Mouse (Mus musculus) hindbrain, embryonic 15.5 days (tissue): ENCODE measurements around the gene Hic2. TPM values are rescaled to one million over a fixed set of nuclear protein-coding genes. Genes with fewer than 3 reads are reported as not detected.
"Not testable (repeated sequence)": the region's sequence is repeated elsewhere in the genome, so short reads cannot be mapped to it uniquely, and the experiment has no call there.

Experiments used
- ATAC-seq: fragments of 200-750 bp; cut with Nextera tagmentation; 2 replicates; pipeline ENCODE4 v1.8.0; 2017; ENCODE audit warnings: low read depth, moderate number of reproducible peaks, moderate TSS enrichment; ENCODE audit not compliant: low FRiP score
- H3K27ac ChIP-seq: fragments of 300-500 bp; sonication (generic); replicated peaks from 2 replicates; pipeline ENCODE4 v1.5.1; 2015; ENCODE audit warnings: mild to moderate bottlenecking, inconsistent platforms
- H3K27me3 ChIP-seq: fragments of 300-500 bp; sonication (generic); 2 replicates; pipeline ENCODE4 v1.6.1; 2015; ENCODE audit warnings: control low read depth, inconsistent platforms
- H3K36me3 ChIP-seq: fragments of 300-500 bp; sonication (generic); 2 replicates; pipeline ENCODE4 v1.6.1; 2015; ENCODE audit warnings: control low read depth, inconsistent platforms
- H3K4me1 ChIP-seq: fragments of 300-500 bp; sonication (generic); replicated peaks from 2 replicates; pipeline ENCODE4 v1.6.1; 2015; ENCODE audit warnings: control low read depth, inconsistent platforms
- H3K4me2 ChIP-seq: fragments of 300-500 bp; sonication (generic); 2 replicates; pipeline ENCODE4 v1.6.1; 2015; ENCODE audit warnings: moderate library complexity, mild to moderate bottlenecking, inconsistent platforms
- H3K4me3 ChIP-seq: fragments of 300-500 bp; sonication (generic); 2 replicates; pipeline ENCODE4 v1.5.1; 2015; ENCODE audit warnings: mild to moderate bottlenecking, inconsistent platforms
- H3K9ac ChIP-seq: fragments of 300-500 bp; sonication (generic); 2 replicates; pipeline ENCODE4 v1.6.1; 2015; ENCODE audit warnings: inconsistent platforms
- H3K9me3 ChIP-seq: fragments of 300-500 bp; sonication (generic); 2 replicates; pipeline ENCODE4 v1.6.1; 2016; ENCODE audit warnings: control low read depth, inconsistent platforms
- WGBS: fragments of 180-500 bp; shearing (Covaris S2); methylation state at CpG from one replicate; pipeline ENCODE4 v1.1.7; 2015; 5-methylcytosine and 5-hydroxymethylcytosine counted together
- polyA plus RNA-seq: library from polyadenylated mRNA; unstranded; fragments of >200 nt; fragmentation: Nextera tagmentation; extraction: Ambion mirVana; gene quantifications from 2 replicates; pipeline ENCODE4 v1.2.1, GENCODE M21; 2015

The Hic2 gene
- polyA plus RNA-seq, 1 experiment from 2014 or later = 7.5 TPM

GRCm38 (mm10) chr16:17209981-17210838, 23.2 kb upstream of the Hic2 start:
- Histone ChIP-seq H3K9ac (peak overlapping the region; percentile 75), H3K4me1 (peaks cover 30% of the 10 kb centered on the region), H3K9me3 (no peaks in the 10 kb centered on the region), H3K36me3 (no peaks in the 10 kb centered on the region), H3K27me3 (no peaks in the 10 kb centered on the region), H3K4me2 (peak overlapping the region; percentile 98), H3K4me3 (peak overlapping the region; percentile 70), H3K27ac (peak overlapping the region; percentile 87)
- 6% methylated on average over 48 of the region's 48 CpGs for WGBS
- peak; percentile 76 for ATAC-seq

- no peaks in the 10 kb centered on the region for H3K9me3 ChIP-seq
- no peak for ATAC-seq
- H3K4me3 ChIP-seq = no peak overlapping the region
- 62% methylated on average over 8 of the region's 8 CpGs for WGBS
- no peaks in the 10 kb centered on the region for H3K4me1 ChIP-seq
- H3K9ac ChIP-seq = no peak overlapping the region
- H3K27ac ChIP-seq = no peak overlapping the region
- H3K27me3 ChIP-seq = no peaks in the 10 kb centered on the region
- no peak overlapping the region for H3K4me2 ChIP-seq
- no peaks in the 10 kb centered on the region for H3K36me3 ChIP-seq
Observed at GRCm38 (mm10) chr16:17216934-17217633, 16.3 kb upstream of the Hic2 start.

- Histone ChIP-seq H3K9me3 (no peaks in the 10 kb centered on the region), H3K4me3 (no peak overlapping the region), H3K36me3 (no peaks in the 10 kb centered on the region), H3K27me3 (no peaks in the 10 kb centered on the region), H3K9ac (no peak overlapping the region), H3K4me2 (no peak overlapping the region), H3K4me1 (no peaks in the 10 kb centered on the region), H3K27ac (no peak overlapping the region)
- ATAC-seq = no peak
- 51% methylated on average over 7 of the region's 7 CpGs for WGBS
Observed at GRCm38 (mm10) chr16:17220127-17220733, 13.1 kb upstream of the Hic2 start.

DNA sequence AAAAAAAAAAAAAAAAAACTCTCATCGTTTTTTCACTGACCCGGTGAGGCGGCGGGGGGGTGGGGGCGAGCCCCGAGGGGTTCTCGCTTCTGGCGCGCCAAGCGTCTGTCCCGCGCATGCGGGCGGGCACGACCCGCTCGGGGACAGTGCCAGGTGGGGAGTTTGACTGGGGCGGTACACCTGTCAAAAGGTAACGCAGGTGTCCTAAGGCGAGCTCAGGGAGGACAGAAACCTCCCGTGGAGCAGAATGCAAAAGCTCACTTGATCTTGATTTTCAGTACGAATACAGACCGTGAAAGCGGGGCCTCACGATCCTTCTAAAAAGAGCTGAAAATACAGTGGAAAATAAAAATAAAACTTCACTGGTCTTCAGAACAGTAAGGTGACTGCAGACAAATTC, 11.2 kb upstream of the Hic2 start:
- Histone ChIP-seq H3K4me1 (no peaks in the 10 kb centered on the region), H3K27ac (no peak overlapping the region), H3K9me3 (no peaks in the 10 kb centered on the region), H3K27me3 (no peaks in the 10 kb centered on the region), H3K4me3 (no peak overlapping the region), H3K4me2 (no peak overlapping the region), H3K9ac (no peak overlapping the region), H3K36me3 (no peaks in the 10 kb centered on the region)
- 30% methylated on average over 25 of the region's 25 CpGs for WGBS
- peak; percentile 100 for ATAC-seq

DNA sequence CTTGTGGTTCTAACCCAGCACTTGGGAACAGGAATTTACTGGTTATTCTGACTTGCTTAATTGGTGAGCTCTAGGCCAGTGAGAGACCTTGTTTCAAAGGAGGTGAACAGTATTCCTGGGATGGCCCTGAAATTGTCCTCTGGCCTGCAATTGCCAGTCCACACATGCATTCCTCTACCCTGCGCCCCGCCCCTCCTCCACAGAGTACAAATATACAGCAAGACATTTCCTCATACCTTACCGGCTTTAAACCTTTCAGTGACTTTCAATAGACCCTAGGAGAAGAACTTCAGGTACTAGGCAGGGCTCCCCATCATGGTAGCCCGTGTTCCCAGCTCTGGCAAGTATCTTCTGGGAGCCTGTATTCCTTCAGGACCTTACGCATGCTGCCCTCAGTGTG, 7.8 kb upstream of the Hic2 start:
- no peaks in the 10 kb centered on the region for H3K36me3 ChIP-seq
- H3K4me3 ChIP-seq = no peak overlapping the region
- 92% methylated on average over 5 of the region's 5 CpGs for WGBS
- ATAC-seq = no peak
- no peaks in the 10 kb centered on the region for H3K27me3 ChIP-seq
- no peak overlapping the region for H3K27ac ChIP-seq
- no peaks in the 10 kb centered on the region for H3K9me3 ChIP-seq
- no peak overlapping the region for H3K9ac ChIP-seq
- no peaks in the 10 kb centered on the region for H3K4me1 ChIP-seq
- no peak overlapping the region for H3K4me2 ChIP-seq

GRCm38 (mm10) chr16:17226496-17226895, 6.9 kb upstream of the Hic2 start:
- Histone ChIP-seq H3K4me1 (no peaks in the 10 kb centered on the region), H3K4me3 (no peak overlapping the region), H3K4me2 (no peak overlapping the region), H3K9ac (no peak overlapping the region), H3K36me3 (no peaks in the 10 kb centered on the region), H3K9me3 (no peaks in the 10 kb centered on the region), H3K27ac (no peak overlapping the region), H3K27me3 (no peaks in the 10 kb centered on the region)
- no peak for ATAC-seq

GRCm38 (mm10) chr16:17231523-17231922, 1.8 kb upstream of the Hic2 start:
- ATAC-seq, H3K27me3 ChIP-seq, H3K36me3 ChIP-seq, H3K4me3 ChIP-seq, H3K9me3 ChIP-seq, H3K27ac ChIP-seq, H3K4me2 ChIP-seq, H3K9ac ChIP-seq: not testable (repeated sequence)
- WGBS = 90% methylated on average over 2 of the region's 2 CpGs
- H3K4me1 ChIP-seq = peaks cover 30% of the 10 kb centered on the region

- Histone ChIP-seq H3K27me3 (no peaks in the 10 kb centered on the region), H3K9ac (peak overlapping the region; percentile 91), H3K4me2 (peak overlapping the region; percentile 81), H3K9me3 (no peaks in the 10 kb centered on the region), H3K27ac (peak overlapping the region; percentile 95), H3K4me1 (peaks cover 45% of the 10 kb centered on the region), H3K36me3 (no peaks in the 10 kb centered on the region), H3K4me3 (peak overlapping the region; percentile 83)
- WGBS = under 1% methylated on average over 56 of the region's 62 CpGs
- peak; percentile 74 for ATAC-seq
Observed at GRCm38 (mm10) chr16:17233702-17234498, 528 bp downstream of the Hic2 start.

GRCm38 (mm10) chr16:17234499-17234895, 1.1 kb downstream of the Hic2 start:
- Histone ChIP-seq H3K27me3 (no peaks in the 10 kb centered on the region), H3K36me3 (no peaks in the 10 kb centered on the region), H3K4me1 (peaks cover 51% of the 10 kb centered on the region), H3K9ac (peak overlapping the region; percentile 91), H3K9me3 (no peaks in the 10 kb centered on the region), H3K27ac (peak overlapping the region; percentile 95), H3K4me3 (peak overlapping the region; percentile 83), H3K4me2 (peak overlapping the region; percentile 81)
- no peak; the same call in 1 of the 2 replicates for ATAC-seq
- 1% methylated on average over 12 of the region's 12 CpGs for WGBS

- Histone ChIP-seq H3K9ac (peak overlapping the region; percentile 91), H3K27ac (0 out of 2 replicates have a peak overlapping the region, but pooled peaks have one; percentile 95)
- 38% methylated on average over 9 of the region's 9 CpGs for WGBS
Observed at GRCm38 (mm10) chr16:17234916-17235665, 1.7 kb downstream of the Hic2 start.

GRCm38 (mm10) chr16:17237634-17238033, 4.3 kb downstream of the Hic2 start:
- no peaks in the 10 kb centered on the region for H3K27me3 ChIP-seq
- no peak for ATAC-seq
- H3K9ac ChIP-seq = no peak overlapping the region
- no peak overlapping the region for H3K4me3 ChIP-seq
- no peak overlapping the region for H3K4me2 ChIP-seq
- H3K4me1 ChIP-seq = peaks cover 60% of the 10 kb centered on the region
- no peaks in the 10 kb centered on the region for H3K9me3 ChIP-seq
- no peak overlapping the region for H3K27ac ChIP-seq
- 90% methylated on average over 3 of the region's 3 CpGs for WGBS
- no peaks in the 10 kb centered on the region for H3K36me3 ChIP-seq

More at GRCm38 (mm10) chr16:17234916-17235665, 1.7 kb downstream of the Hic2 start:
- Histone ChIP-seq H3K4me2 (peak overlapping the region; percentile 81), H3K27me3 (no peaks in the 10 kb centered on the region), H3K36me3 (no peaks in the 10 kb centered on the region), H3K4me3 (peak overlapping the region; percentile 83), H3K4me1 (peaks cover 56% of the 10 kb centered on the region), H3K9me3 (no peaks in the 10 kb centered on the region)
- ATAC-seq = no peak
